Mouse (Mus musculus) left cerebral cortex, adult 6 months (tissue): ENCODE results near the gene Zfp729a. TPM values are rescaled to one million over a fixed set of nuclear protein-coding genes. Genes with fewer than 3 reads are reported as not detected.

Source experiments
- long read RNA-seq, 2 experiments: library from polyadenylated mRNA; unstranded; transcript quantifications; one replicate each; pipeline ENCODE4 v2.0.0; 2019 to 2020
- polyA plus RNA-seq: library from polyadenylated mRNA; unstranded; fragments of <200 nt; fragmentation: Nextera tagmentation; gene quantifications from 2 replicates; pipeline ENCODE4 v1.2.3, GENCODE M21; 2021

Gene Zfp729a
- 1.3 and 1.9 TPM in 2 replicates for polyA plus RNA-seq
- long read RNA-seq, experiment 1, full-length matches to known transcripts = 13 of 20 reads
- long read RNA-seq, experiment 1, partial matches to known transcripts = 1 of 20 reads
- long read RNA-seq, experiment 1, other reads (novel, unspliced or antisense) = 6 of 20 reads
- long read RNA-seq, experiment 2, full-length matches to known transcripts = 1 of 5 reads
- long read RNA-seq, experiment 2, partial matches to known transcripts = 0 of 5 reads
- long read RNA-seq, experiment 2, other reads (novel, unspliced or antisense) = 4 of 5 reads

DNA sequence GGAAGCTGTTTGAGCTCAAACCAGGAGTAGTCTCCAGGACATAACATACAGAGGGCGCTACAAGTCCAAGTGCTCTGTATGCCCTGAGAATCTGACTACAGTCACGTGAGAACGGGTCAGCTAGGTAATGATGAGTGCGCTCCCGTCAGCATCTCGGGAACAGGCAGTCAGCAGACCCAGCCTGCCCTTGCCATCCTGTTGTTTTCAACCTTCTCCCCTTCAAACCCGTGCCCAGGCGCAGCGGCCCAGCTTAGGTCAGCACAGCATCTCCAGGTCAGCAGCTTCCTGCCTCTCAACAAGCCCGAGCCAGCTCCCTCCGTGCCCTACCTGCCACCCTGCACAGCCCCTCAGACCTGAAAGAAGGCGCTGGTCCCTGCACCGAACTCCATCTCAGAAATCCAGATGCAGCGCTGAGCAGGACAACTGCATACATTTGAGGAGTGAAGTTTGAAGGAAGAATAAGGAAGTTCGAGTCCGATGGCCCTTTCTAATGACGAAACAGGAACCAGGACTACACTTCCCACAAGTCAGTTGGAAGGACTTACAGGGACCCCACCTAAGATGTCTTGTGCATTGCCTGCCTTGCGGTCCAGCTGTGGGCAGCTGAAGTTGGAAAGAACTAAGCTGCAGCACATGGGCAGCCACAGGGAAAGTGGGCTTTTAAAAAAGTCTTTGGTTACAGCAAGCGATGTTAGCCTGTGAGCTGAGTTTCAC lies at the start of gene Zfp729a, which contains the start of gene Gm49345:
Zfp729a (minus strand) TSS at position 498 of the 714 bp plus-strand sequence.
Gm49345 (minus strand) TSS at position 476 of the 714 bp plus-strand sequence.

DNA sequence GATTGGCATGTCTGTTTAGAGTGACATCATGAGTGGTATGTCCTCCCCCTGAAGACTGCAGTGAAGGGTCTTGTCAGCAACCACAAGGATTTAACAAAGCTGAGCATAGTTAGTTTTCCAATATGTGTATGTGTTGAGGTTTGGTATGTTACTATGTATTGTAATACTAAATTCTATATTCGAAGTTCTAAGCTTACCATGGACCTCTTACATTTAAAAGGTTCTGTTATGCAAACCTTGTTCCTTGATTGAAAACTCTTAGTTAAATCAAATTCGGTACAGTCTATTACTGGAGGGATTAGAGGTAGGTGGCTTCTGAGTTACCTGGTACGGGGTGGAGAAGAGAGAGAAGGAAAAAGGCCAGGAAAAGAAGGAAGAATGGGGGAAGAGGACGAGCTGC lies 49.4 kb upstream of the Zfp729a start, which contains the start of gene Zfp738:
Zfp738 (minus strand) TSS at position 101 of the 400 bp plus-strand sequence.

GRCm38 (mm10) chr13:67609066-67609876 lies 28.3 kb downstream of the Zfp729a start, which contains the start of gene Zfp729b:
TSS of gene Zfp729b (minus strand) at chr13:67609707.

Other genes with a start within 250 kb of the Zfp729a start
- gene Zfp429, start 238.0 kb downstream of the Zfp729a start, polyA plus RNA-seq = 1.3 and 1.5 TPM in 2 replicates
- gene Zfp459, start 216.4 kb downstream of the Zfp729a start, polyA plus RNA-seq = 1.0 and 2.8 TPM in 2 replicates
- gene Zfp874a, start 186.2 kb downstream of the Zfp729a start, polyA plus RNA-seq = 7.6 and 7.8 TPM in 2 replicates
- 2.6 and 7.6 TPM in 2 replicates for gene Zfp874b, start 153.5 kb downstream of the Zfp729a start, polyA plus RNA-seq
- gene Zfp58, start 137.2 kb downstream of the Zfp729a start, polyA plus RNA-seq = 3.9 and 4.2 TPM in 2 replicates
- not detected in 2 replicates for gene Gm26965, start 111.6 kb downstream of the Zfp729a start, polyA plus RNA-seq
- 33.0 and 39.1 TPM in 2 replicates for gene Zfp87, start 111.6 kb downstream of the Zfp729a start, polyA plus RNA-seq
- gene Zfp748, start 84.0 kb downstream of the Zfp729a start, polyA plus RNA-seq = 4.1 and 5.1 TPM in 2 replicates
- 2.4 and 2.8 TPM in 2 replicates for gene Zfp729b, start 28.1 kb downstream of the Zfp729a start, polyA plus RNA-seq
- 1.6 and 1.7 TPM in 2 replicates for gene Gm49345, start within 50 bp of the Zfp729a start, polyA plus RNA-seq
- gene Zfp738, start 49.3 kb upstream of the Zfp729a start, polyA plus RNA-seq = 7.4 and 8.1 TPM in 2 replicates
- gene Zfp65, start 91.4 kb upstream of the Zfp729a start, polyA plus RNA-seq = 2.4 and 3.8 TPM in 2 replicates
- gene Zfp85, start 117.4 kb upstream of the Zfp729a start, polyA plus RNA-seq = 3.6 and 4.3 TPM in 2 replicates
- 1.6 and 4.5 TPM in 2 replicates for gene Zfp493, start 141.9 kb upstream of the Zfp729a start, polyA plus RNA-seq
- gene Zfp273, start 175.9 kb upstream of the Zfp729a start, polyA plus RNA-seq = 2.5 and 4.1 TPM in 2 replicates
- 10.0 and 15.8 TPM in 2 replicates for gene Gm10037, start 193.3 kb upstream of the Zfp729a start, polyA plus RNA-seq
- gene BC048507, start 225.5 kb upstream of the Zfp729a start, polyA plus RNA-seq = not detected in 2 replicates